Mouse (Mus musculus) fat pad, adult 2 months (tissue): ENCODE results near the gene Olfr92.
"Not testable (repeated sequence)": the region's sequence is repeated elsewhere in the genome, so short reads cannot be mapped to it uniquely, and the experiment has no call there.

Experiments used
- DNase-seq: peaks from one replicate; pipeline ENCODE4 v3.0.0-alpha.2; 2011; ENCODE audit warnings: low read depth, low spot score; ENCODE audit errors: extremely low read depth

The Olfr92 gene

GRCm38 (mm10) chr17:37119988-37120387, at the start of gene Olfr92:
Gene Olfr92, minus strand, starts transcription at chr17:37120088.
- no peak for DNase-seq

DNA sequence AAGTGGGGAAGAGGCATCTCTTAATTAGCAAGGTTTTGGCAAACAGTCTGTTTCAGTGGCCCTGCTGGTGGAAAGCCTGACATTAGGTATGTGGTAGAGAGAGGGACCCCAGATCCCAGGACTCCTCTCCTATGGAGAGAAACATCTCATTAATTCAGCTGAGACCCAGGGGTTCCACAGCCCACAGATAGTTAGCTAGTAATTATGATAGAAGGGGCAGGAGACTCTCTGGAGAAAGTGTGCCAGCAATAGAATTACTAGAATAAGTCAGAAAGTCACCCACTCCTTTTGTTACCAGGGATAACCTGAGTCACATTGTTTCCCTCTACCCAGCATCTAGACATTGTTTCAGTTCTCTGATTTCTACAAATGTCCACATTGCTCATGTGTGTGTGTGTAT, 41.5 kb upstream of the Olfr92 start, which contains the start of gene Olfr93:
Gene Olfr93 (minus strand): TSS at position 101 of the 400 bp plus-strand sequence.
- no peak for DNase-seq

DNA sequence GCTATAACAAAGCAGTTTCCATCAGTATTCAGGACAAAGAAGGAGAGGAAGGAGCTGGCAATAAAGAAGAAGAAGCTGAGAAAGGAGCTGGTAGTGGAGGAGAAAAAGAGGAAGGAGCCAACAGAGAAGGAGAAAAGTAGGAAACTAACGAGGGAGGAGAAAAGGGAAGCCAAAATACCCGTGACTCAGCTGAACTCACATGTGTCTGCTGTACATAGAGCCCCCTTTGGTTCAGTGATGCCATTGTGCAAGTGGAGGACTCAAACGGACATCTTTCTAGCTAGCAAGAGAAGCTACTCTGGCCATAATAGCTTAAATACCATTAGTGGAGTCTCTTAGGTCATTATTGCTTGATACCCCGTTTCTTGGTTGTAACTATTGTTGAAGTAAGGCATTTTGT, 11.5 kb upstream of the Olfr92 start:
- not testable (repeated sequence) for DNase-seq

DNA sequence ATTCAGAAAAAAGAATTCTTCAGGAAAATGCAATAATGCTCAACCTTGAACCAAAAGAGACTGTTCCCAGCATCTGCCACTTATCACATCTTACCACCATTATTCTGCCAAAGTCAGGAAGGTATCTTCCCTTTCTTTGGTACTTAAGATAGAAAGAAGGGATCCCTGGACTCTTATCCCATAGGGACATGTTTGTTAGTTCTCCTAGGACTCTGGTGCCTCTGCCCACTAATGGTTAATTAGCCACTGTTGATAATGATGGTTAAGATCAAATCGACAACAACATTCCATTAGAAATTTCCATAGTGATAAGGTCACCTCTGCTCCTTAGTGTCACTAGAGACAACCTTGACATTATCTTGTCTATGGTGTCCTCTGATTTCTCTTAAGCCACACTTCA, 21.7 kb downstream of the Olfr92 start, which contains the start of gene Olfr91:
Gene Olfr91 (minus strand): TSS at position 101 of the 400 bp plus-strand sequence.
- no peak for DNase-seq

DNA sequence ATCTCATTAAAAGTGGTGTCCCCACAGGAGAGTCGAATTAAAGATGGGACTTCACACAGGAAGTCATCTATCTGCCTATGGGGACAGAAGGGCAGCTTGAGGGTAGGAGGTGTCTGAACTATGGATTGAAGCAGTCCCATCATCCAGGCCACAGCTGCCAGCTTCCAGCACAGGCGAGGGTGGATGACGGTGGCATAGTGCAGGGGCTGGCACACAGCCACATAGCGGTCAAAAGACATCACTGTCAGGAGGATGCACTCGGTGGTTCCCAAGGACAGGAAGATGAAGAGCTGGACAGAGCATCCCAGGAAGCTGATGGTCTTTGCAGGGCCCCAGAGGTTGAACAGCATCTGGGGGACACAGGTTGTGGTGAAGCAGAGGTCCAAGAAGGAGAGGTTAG, 26.6 kb downstream of the Olfr92 start:
- DNase-seq: no peak

GRCm38 (mm10) chr17:37092198-37092597, 27.7 kb downstream of the Olfr92 start:
- no peak for DNase-seq

DNA sequence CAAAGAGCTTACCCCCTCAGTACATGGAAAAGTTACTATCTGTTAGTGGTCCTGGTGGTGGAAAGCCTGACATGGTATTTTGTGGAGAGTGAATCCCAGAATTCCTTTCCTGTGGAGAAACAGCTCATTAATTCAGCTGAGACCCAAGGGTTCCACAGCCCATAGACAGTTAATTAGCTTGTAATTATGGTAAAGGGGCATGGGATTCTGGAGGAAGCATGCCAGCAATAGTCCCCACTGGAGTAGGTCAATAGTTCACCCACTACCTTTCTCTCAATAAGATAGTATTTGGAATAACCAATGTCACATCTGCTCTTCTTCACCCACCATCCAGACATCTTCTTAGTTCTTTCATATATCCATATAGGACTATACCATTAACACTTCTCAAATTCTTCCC, 31.5 kb downstream of the Olfr92 start, which contains the start of gene Olfr90:
Gene Olfr90 (minus strand): TSS at position 101 of the 400 bp plus-strand sequence.
- DNase-seq: no peak

- DNase-seq: no peak
Measured at GRCm38 (mm10) chr17:37085545-37085944, 34.3 kb downstream of the Olfr92 start.

DNA sequence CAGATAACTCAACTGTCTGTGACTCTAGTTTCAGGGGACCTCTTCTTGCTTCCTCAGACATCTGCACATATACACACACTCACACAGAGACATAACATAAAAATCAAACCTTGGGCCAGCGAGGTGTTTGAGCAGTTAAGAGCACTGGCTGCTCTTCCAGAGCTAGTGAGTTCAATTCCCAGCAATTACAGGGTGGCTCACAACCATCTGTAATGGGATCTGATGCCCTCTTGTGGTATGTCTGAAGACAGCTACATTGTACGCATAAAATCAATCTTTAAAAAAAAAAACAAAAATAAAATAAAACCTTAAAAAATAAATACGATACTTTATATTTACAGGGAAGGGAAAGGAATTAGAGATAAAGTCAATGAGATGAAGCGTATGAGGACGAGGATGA, 35.3 kb downstream of the Olfr92 start:
- no peak for DNase-seq

DNA sequence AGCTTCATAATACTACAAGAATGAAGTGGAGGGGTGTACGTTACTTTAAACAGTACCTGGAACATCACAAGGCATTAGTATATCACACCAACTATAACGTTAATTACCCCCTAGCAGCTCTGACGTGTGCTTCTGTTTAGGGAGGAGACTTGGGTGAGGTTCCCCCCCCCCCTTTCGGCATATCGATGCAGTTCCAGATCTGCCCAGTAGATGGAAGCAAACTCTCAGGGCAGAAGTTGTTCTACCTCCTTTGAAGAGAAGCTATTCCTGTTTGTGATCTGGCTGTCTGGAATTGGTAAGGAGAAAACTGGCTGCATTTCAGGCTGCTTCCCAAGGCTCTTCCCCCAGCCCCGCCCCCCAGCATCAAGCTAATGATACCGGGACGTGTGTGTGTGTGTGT, 36.6 kb downstream of the Olfr92 start:
- no peak for DNase-seq

GRCm38 (mm10) chr17:37081659-37082058, 38.2 kb downstream of the Olfr92 start:
- DNase-seq: no peak

- no peak for DNase-seq
Measured at GRCm38 (mm10) chr17:37080119-37080518, 39.8 kb downstream of the Olfr92 start.

GRCm38 (mm10) chr17:37078990-37079389, 40.9 kb downstream of the Olfr92 start:
- DNase-seq: no peak

GRCm38 (mm10) chr17:37078193-37078592, 41.7 kb downstream of the Olfr92 start:
- no peak for DNase-seq

GRCm38 (mm10) chr17:37075766-37076165, 44.1 kb downstream of the Olfr92 start:
- no peak for DNase-seq

DNA sequence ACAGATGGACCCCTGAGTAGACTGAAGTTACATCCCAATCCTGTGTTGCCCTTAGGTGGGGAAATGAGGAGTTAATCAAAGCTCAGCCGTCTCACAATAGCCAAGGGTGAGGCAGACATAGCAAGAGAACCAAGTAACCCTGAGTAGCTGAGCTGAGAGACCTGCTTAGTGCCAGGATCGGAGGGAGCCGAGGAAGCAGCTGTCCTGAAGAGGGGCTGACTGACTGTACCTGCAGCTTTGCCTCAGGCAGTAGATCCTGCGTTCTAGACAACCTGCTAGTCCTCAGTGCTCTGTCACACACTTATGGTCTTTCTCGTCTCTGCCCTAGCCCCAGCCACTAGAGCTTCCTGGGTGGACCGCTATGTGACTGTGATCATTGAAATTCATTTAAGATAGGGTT, 44.7 kb downstream of the Olfr92 start:
- DNase-seq: no peak

GRCm38 (mm10) chr17:37072730-37073276, 47.1 kb downstream of the Olfr92 start:
- no peak for DNase-seq

DNA sequence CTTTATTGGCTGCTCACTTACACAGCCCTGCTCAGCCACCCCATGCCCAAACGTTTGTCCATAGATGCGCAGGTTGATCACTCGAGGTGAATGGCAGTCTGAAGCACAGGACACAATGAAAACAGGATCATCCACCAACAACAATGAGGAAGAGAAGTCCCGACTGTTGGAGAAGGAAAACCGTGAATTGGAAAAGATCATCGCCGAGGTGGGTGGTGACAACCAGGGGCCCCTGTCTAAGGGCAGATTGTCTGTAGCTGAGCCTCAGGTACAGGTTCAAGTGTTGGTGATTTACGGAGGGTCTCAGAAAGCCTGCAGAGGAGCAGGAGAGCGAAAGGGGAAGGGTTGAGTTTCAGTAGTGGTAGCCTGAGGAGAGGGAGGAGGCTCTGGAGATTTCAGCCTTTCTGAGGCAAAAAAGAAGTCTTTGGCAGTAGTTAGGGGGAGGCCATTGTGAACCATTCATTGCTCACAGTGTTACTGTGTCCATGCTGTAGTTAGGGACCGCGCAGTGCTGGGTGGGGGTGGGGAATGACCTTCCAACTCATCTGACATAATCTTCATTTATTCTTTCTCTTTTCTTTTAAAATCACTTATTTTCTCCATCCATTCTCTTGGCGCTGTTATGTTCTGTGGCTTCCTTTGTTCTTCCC, 47.7 kb downstream of the Olfr92 start:
- no peak for DNase-seq

DNA sequence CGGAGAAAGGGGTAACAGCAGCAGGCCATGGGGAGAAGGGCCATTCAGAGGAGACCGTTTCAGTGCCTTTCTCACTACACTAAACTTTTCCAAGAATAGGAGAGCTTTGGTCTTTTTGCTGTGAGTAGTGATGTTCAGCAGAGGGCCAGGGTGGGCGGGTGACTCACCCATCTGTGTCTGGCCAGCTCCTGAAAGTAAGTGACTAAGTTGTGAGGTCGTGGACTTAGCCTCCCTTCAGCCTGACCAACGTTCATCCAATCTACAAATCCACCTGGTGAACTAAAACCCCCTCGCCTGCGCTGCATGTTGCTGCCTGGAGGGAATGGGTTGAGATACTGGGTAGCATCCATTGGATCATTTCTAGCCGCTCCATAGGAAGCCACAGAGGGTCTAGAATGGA, 49.8 kb downstream of the Olfr92 start:
- DNase-seq: no peak

GRCm38 (mm10) chr17:37067861-37068260, 52.0 kb downstream of the Olfr92 start:
- DNase-seq: no peak

DNA sequence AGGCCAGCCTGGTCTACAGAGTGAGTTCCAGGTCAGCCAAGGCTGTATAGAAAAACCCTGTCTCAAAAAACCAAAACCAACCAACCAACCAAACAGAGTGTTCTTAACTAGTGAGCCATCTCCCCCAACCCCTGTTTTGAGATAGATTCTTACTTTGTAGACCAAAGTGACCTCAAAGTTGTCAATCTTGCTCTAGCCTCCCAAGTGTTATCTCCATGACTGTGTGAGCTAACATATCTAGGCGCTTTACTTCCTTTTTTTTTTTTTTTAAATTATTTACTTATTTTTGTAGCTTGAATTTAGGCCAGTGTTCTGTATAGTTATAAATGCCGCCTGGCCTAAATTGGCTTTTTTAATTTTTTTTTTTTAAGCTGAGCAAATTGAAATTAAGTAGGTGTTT, 53.9 kb downstream of the Olfr92 start:
- DNase-seq: no peak

DNA sequence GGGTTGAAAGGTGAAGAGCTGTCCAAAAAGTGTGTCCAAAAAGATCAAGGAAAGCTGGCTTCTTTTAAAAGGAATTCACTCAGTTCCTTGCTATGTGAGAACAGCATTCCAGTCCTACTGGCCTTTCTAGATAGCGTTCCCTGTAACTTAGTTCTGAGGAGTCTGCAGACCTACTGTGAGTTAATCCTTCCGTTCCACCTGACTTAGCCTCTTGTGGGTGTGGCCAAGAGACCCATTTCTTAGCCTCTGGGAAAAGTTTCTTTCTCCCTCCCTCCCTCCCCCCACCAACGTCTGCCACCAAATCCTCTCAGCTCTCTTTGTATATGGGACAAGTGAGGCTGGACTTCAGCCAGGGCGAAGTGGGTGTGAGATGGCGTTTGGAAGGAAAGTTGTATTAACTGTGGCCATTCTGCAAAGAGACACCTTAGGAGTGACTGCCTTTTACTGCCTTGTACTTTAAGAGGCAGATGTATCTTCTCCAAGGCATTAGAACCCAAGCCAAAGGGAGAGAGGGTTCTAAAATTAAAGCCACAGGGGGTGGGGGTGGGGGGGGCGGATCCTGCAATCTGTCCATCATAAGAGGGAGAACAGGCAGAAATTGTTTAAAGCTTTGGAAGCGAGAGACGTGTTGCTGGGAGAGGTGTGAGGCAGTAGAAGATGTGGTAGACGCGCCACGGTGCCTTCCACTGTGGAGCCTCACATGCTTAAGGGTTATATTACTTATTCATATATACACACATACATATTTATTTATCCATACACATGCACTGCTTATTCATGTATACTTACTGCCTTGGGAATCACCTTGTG, 56.0 kb downstream of the Olfr92 start:
- DNase-seq: no peak
